Mouse (Mus musculus): ENCODE results near the gene Tent5c. TPM values are rescaled to one million over a fixed set of nuclear protein-coding genes. Genes with fewer than 3 reads are reported as not detected.

The Tent5c gene
- polyA plus RNA-seq, 1 experiment from 2014 or later, result 3.0 TPM

- Histone ChIP-seq H3K9ac (no peak overlapping the region), H3K27ac (no peak overlapping the region), H3K36me3 (ENCODE audit: poor library complexity, severe bottlenecking) (no peaks in the 10 kb centered on the region), H3K4me1 (no peaks in the 10 kb centered on the region), H3K4me3 (no peak overlapping the region), H3K9me3 (replicated peaks) (no peaks in the 10 kb centered on the region), H3K27me3 (no peaks in the 10 kb centered on the region), H3K4me2 (no peak overlapping the region)
- ATAC-seq, result no peak
- WGBS, result 85% methylated on average over 2 of the region's 2 CpGs
Measured at GRCm38 (mm10) chr3:100408351-100409043, 80.6 kb downstream of the Tent5c start.

GRCm38 (mm10) chr3:100402656-100403055 lies 86.5 kb downstream of the Tent5c start:
- WGBS, result 92% methylated on average over 4 of the region's 4 CpGs
- Histone ChIP-seq H3K9ac (no peak overlapping the region), H3K9me3 (replicated peaks) (no peaks in the 10 kb centered on the region), H3K4me3 (no peak overlapping the region), H3K27me3 (no peaks in the 10 kb centered on the region), H3K4me1 (no peaks in the 10 kb centered on the region), H3K27ac (no peak overlapping the region), H3K4me2 (no peak overlapping the region), H3K36me3 (ENCODE audit: poor library complexity, severe bottlenecking) (no peaks in the 10 kb centered on the region)
- ATAC-seq, result no peak

Other genes starting within 250 kb of the Tent5c start
- 31.0 and 35.4 TPM in 2 replicates for gene Man1a2, start 196.2 kb upstream of the Tent5c start, polyA plus RNA-seq (2015; fragmentation: Nextera tagmentation; extraction: Ambion mirVana)

All from forebrain, embryonic 13.5 days (tissue).